ENCODE assay signal across 26 mouse cellular contexts in the genomic region with DNA sequence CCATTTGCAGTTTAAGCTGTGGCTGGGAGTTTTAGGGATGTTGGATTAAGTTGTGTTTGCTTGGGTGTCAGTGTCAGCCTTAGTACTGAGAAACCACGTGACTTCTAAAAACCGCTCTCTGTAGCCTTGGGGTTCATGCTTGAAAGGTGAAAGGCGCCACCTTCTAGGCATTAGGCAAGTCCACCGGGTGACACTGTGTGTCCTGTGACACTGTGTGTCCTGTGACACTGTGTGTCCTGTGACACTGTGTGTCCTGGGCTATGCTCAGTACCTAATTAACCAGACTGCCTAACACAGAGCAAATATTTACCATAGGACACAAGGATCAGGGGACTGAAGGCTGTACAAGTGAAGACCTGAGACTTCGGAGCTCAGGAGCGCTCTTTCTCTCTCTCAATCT. TPM values are rescaled to one million over a fixed set of nuclear protein-coding genes. Genes with fewer than 3 reads are reported as not detected.
DNase-seq lines count a peak whose midpoint lies in the region; ATAC-seq and TF ChIP-seq lines count a peak whose summit lies in the region.
"Had no signal": no experiment of that assay in that cellular context is flagged by ENCODE, and none has a peak within 500 bp of the region (broad histone marks: within the 10 kb centered on the region; RNA-seq: fewer than 3 reads in every experiment).

No protein-coding gene starts in this region.

- peaks cover 60% of the 10 kb centered on the region for H3K4me1 ChIP-seq in heart, embryonic 13.5 days
- peaks cover 43% of the 10 kb centered on the region for H3K4me1 ChIP-seq in heart, postnatal 0 days (ENCODE audit: control insufficient read depth, insufficient read depth)
- H3K4me1 ChIP-seq in lung, postnatal 0 days (ENCODE audit: insufficient read depth, low read depth, low read length) = peaks cover 12% of the 10 kb centered on the region; the same call in 1 of the 2 replicates

- H3K9ac ChIP-seq in heart, embryonic 13.5 days = peak overlapping the region; percentile 74
- H3K9ac ChIP-seq in heart, postnatal 0 days (replicated peaks; ENCODE audit: low read depth, low read length) = no peak overlapping the region
- no peak overlapping the region for H3K9ac ChIP-seq in lung, postnatal 0 days (replicated peaks; ENCODE audit: low read depth)
- H3K9ac ChIP-seq: embryonic facial prominence, embryonic 12.5 days; forebrain, embryonic 12.5 days; forebrain, postnatal 0 days; hindbrain, embryonic 15.5 days had no signal

- H3K36me3 ChIP-seq in heart, embryonic 13.5 days = peaks cover 8% of the 10 kb centered on the region
- no peaks in the 10 kb centered on the region for H3K36me3 ChIP-seq in heart, postnatal 0 days (replicated peaks; ENCODE audit: control insufficient read depth, insufficient read depth, low read length)
- H3K36me3 ChIP-seq in lung, postnatal 0 days (ENCODE audit: insufficient read depth, low read length) = no peaks in the 10 kb centered on the region
- H3K36me3 ChIP-seq: embryonic facial prominence, embryonic 12.5 days; forebrain, embryonic 12.5 days; hindbrain, embryonic 15.5 days had no signal

- no peak for TF ChIP-seq CTCF in heart, postnatal 0 days (IDR thresholded peaks at IDR 0.05; ENCODE audit: low read depth)
- TF ChIP-seq CTCF in lung, postnatal 0 days (IDR thresholded peaks at IDR 0.05) = no peak

- 0 out of 2 replicates have a peak, but pooled peaks cover 8% of the 10 kb centered on the region for H3K9me3 ChIP-seq in heart, embryonic 13.5 days
- no peaks in the 10 kb centered on the region for H3K9me3 ChIP-seq in heart, postnatal 0 days (replicated peaks; ENCODE audit: control insufficient read depth, low read length)
- no peaks in the 10 kb centered on the region for H3K9me3 ChIP-seq in lung, postnatal 0 days (ENCODE audit: low read length)
- H3K9me3 ChIP-seq: hindbrain, embryonic 15.5 days had no signal

- TF ChIP-seq EP300 in heart, postnatal 0 days (IDR thresholded peaks at IDR 0.05; ENCODE audit: low read depth) = no peak
- no peak for TF ChIP-seq EP300 in lung, postnatal 0 days (IDR thresholded peaks at IDR 0.05)

- no peak for DNase-seq in heart, adult 9 months (ENCODE audit: low spot score in 2 of 2)
- DNase-seq in heart, postnatal 0 days (ENCODE audit: low spot score) = peak; percentile 1
- DNase-seq in heart, adult 18-20 months = no peak
- no peak for DNase-seq in lung, postnatal 0 days (ENCODE audit: low spot score)
- DNase-seq in lung, postnatal 4 days = no peak
- no peak for DNase-seq in thymus, postnatal 0 days (ENCODE audit: low spot score)
- DNase-seq: adrenal gland, postnatal 14 days; cerebellum, adult 11-12 months; cerebellum, adult 9-10 months; cerebellum, postnatal 25 days; forebrain, postnatal 0 days; gastrocnemius, postnatal 14 days; heart, postnatal 36 days; kidney, adult 11 months had no signal

- peak overlapping the region; percentile 93 for H3K27ac ChIP-seq in heart, embryonic 13.5 days (replicated peaks)
- H3K27ac ChIP-seq in heart, postnatal 0 days (ENCODE audit: low read depth) = peak overlapping the region; percentile 91
- H3K27ac ChIP-seq in lung, postnatal 0 days (ENCODE audit: low read length) = 0 out of 2 replicates have a peak overlapping the region, but pooled peaks have one; percentile 54
- H3K27ac ChIP-seq: embryonic facial prominence, embryonic 12.5 days; forebrain, embryonic 12.5 days; hindbrain, embryonic 15.5 days had no signal

- 79% methylated on average over 6 of the region's 6 CpGs for WGBS in heart, embryonic 13.5 days
- 86% methylated on average over 6 of the region's 6 CpGs for WGBS in heart, postnatal 0 days
- WGBS in lung, postnatal 0 days = 72% methylated on average over 6 of the region's 6 CpGs

- no peak for ATAC-seq in heart, embryonic 13.5 days (ENCODE audit: extremely low read depth, insufficient number of reproducible peaks, low FRiP score, low TSS enrichment)
- no peak for ATAC-seq in heart, postnatal 0 days (ENCODE audit: insufficient read depth, low read depth)
- ATAC-seq in lung, postnatal 0 days = no peak
- ATAC-seq: activated CD4-positive, CD25-positive, alpha-beta regulatory T cell, adult 4 months; forebrain, postnatal 0 days; Patski had no signal

- H3K27me3 ChIP-seq in heart, embryonic 13.5 days (replicated peaks) = no peaks in the 10 kb centered on the region
- no peaks in the 10 kb centered on the region for H3K27me3 ChIP-seq in heart, postnatal 0 days (ENCODE audit: control insufficient read depth, insufficient read depth, low read length)
- no peaks in the 10 kb centered on the region for H3K27me3 ChIP-seq in lung, postnatal 0 days (replicated peaks; ENCODE audit: insufficient read depth, low read length)
- H3K27me3 ChIP-seq: CH12.LX; hindbrain, embryonic 15.5 days; Patski had no signal

- no peak overlapping the region for H3K4me3 ChIP-seq in heart, embryonic 13.5 days
- H3K4me3 ChIP-seq in heart, postnatal 0 days (ENCODE audit: low read depth, low read length) = no peak overlapping the region
- H3K4me3 ChIP-seq in lung, postnatal 0 days (ENCODE audit: low read depth, low read length) = no peak overlapping the region
- H3K4me3 ChIP-seq: embryonic facial prominence, embryonic 12.5 days; forebrain, embryonic 12.5 days; hindbrain, embryonic 15.5 days had no signal

- peak overlapping the region; percentile 74; the same call in 1 of the 2 replicates for H3K4me2 ChIP-seq in heart, embryonic 13.5 days
- H3K4me2 ChIP-seq in heart, postnatal 0 days (ENCODE audit: low read depth, low read length) = no peak overlapping the region
- H3K4me2 ChIP-seq in lung, postnatal 0 days (replicated peaks; ENCODE audit: low read depth, low read length) = no peak overlapping the region
- H3K4me2 ChIP-seq: forebrain, embryonic 12.5 days; hindbrain, embryonic 15.5 days had no signal

RNA-seq across cellular contexts. Expression of a gene that starts 33.3 kb away (rescaled TPM):
- 6.3 and 7.0 TPM in 2 replicates for polyA plus RNA-seq in heart, embryonic 13.5 days (2015; fragmentation: Nextera tagmentation; extraction: Ambion mirVana)
- total RNA-seq in heart, postnatal 0 days (2014; rRNA removed; ENCODE audit: low replicate concordance) = 4.5 and 4.8 TPM in 2 replicates
- 0.93 and 1.5 TPM in 2 replicates for polyA plus RNA-seq in heart, postnatal 0 days (2015; fragmentation: Nextera tagmentation; extraction: Ambion mirVana)
- 1 to 10 TPM in 1 of 2 experiments, under 1 TPM in 1; 0.37 to 1.1 TPM for total RNA-seq in heart, adult 18-20 months (2021)
- 0.35 and 0.44 TPM in 2 replicates for polyA plus RNA-seq in lung, postnatal 0 days (2015; fragmentation: Nextera tagmentation; extraction: Ambion mirVana)
- polyA plus RNA-seq in thymus, postnatal 0 days (2015; fragmentation: Nextera tagmentation; extraction: Ambion mirVana) = 4.2 and 5.8 TPM in 2 replicates

RNA-seq across cellular contexts. Expression of a gene that starts 38.8 kb away (rescaled TPM):
- polyA plus RNA-seq in heart, embryonic 13.5 days (2015; fragmentation: Nextera tagmentation; extraction: Ambion mirVana) = 136 and 142 TPM in 2 replicates
- total RNA-seq in heart, postnatal 0 days (2014; rRNA removed; ENCODE audit: low replicate concordance) = 284 and 346 TPM in 2 replicates
- 139 and 155 TPM in 2 replicates for polyA plus RNA-seq in heart, postnatal 0 days (2015; fragmentation: Nextera tagmentation; extraction: Ambion mirVana)
- total RNA-seq in heart, adult 18-20 months (2021) = 10 to 100 TPM; 75.6 to 79.8 TPM
- polyA plus RNA-seq in lung, postnatal 0 days (2015; fragmentation: Nextera tagmentation; extraction: Ambion mirVana) = 0.38 and 1.2 TPM in 2 replicates
- not detected in 2 replicates for polyA plus RNA-seq in thymus, postnatal 0 days (2015; fragmentation: Nextera tagmentation; extraction: Ambion mirVana)
- total RNA-seq: adrenal gland, adult 18-20 months; adrenal gland, postnatal 14 days; CH12.LX; gastrocnemius, adult 18-20 months; gastrocnemius, postnatal 14 days had no signal
- polyA plus RNA-seq: activated CD4-positive, CD25-positive, alpha-beta regulatory T cell, adult 4 months; cortical plate, adult 2 months; forebrain, embryonic 12.5 days; forebrain, postnatal 0 days; gonadal fat pad, adult 2 months; hindbrain, embryonic 11.5 days; Patski had no signal

RNA-seq across cellular contexts. Expression of a gene that starts 49.3 kb away (rescaled TPM):
- polyA plus RNA-seq in heart, embryonic 13.5 days (2015; fragmentation: Nextera tagmentation; extraction: Ambion mirVana) = 8.4 and 9.2 TPM in 2 replicates
- total RNA-seq in heart, postnatal 0 days (2014; rRNA removed; ENCODE audit: low replicate concordance) = 13.7 and 16.3 TPM in 2 replicates
- polyA plus RNA-seq in heart, postnatal 0 days (2015; fragmentation: Nextera tagmentation; extraction: Ambion mirVana) = 6.3 and 7.2 TPM in 2 replicates
- 10 to 100 TPM; 15.3 to 16.5 TPM for total RNA-seq in heart, adult 18-20 months (2021)
- 15.2 and 16.2 TPM in 2 replicates for polyA plus RNA-seq in lung, postnatal 0 days (2015; fragmentation: Nextera tagmentation; extraction: Ambion mirVana)
- 8.5 and 9.3 TPM in 2 replicates for polyA plus RNA-seq in thymus, postnatal 0 days (2015; fragmentation: Nextera tagmentation; extraction: Ambion mirVana)

RNA-seq across cellular contexts. Expression of a gene that starts 55.8 kb away (rescaled TPM):
- 152 and 169 TPM in 2 replicates for polyA plus RNA-seq in heart, embryonic 13.5 days (2015; fragmentation: Nextera tagmentation; extraction: Ambion mirVana)
- 80.2 and 107 TPM in 2 replicates for total RNA-seq in heart, postnatal 0 days (2014; rRNA removed; ENCODE audit: low replicate concordance)
- 180 and 193 TPM in 2 replicates for polyA plus RNA-seq in heart, postnatal 0 days (2015; fragmentation: Nextera tagmentation; extraction: Ambion mirVana)
- 100 to 1,000 TPM in 1 of 2 experiments, 10 to 100 TPM in 1; 93.2 to 100 TPM for total RNA-seq in heart, adult 18-20 months (2021)
- 179 and 180 TPM in 2 replicates for polyA plus RNA-seq in lung, postnatal 0 days (2015; fragmentation: Nextera tagmentation; extraction: Ambion mirVana)
- 237 and 241 TPM in 2 replicates for polyA plus RNA-seq in thymus, postnatal 0 days (2015; fragmentation: Nextera tagmentation; extraction: Ambion mirVana)

RNA-seq across cellular contexts. Expression of a gene that starts 57.5 kb away (rescaled TPM):
- 1.3 and 2.0 TPM in 2 replicates for polyA plus RNA-seq in heart, embryonic 13.5 days (2015; fragmentation: Nextera tagmentation; extraction: Ambion mirVana)
- total RNA-seq in heart, postnatal 0 days (2014; rRNA removed; ENCODE audit: low replicate concordance) = 4.3 and 6.6 TPM in 2 replicates
- 0.41 and 0.45 TPM in 2 replicates for polyA plus RNA-seq in heart, postnatal 0 days (2015; fragmentation: Nextera tagmentation; extraction: Ambion mirVana)
- 1 to 10 TPM; 3.6 to 5.5 TPM for total RNA-seq in heart, adult 18-20 months (2021)
- polyA plus RNA-seq in lung, postnatal 0 days (2015; fragmentation: Nextera tagmentation; extraction: Ambion mirVana) = 1.0 and 1.4 TPM in 2 replicates
- 0.21 TPM in 2 replicates for polyA plus RNA-seq in thymus, postnatal 0 days (2015; fragmentation: Nextera tagmentation; extraction: Ambion mirVana)
- polyA plus RNA-seq: activated CD4-positive, CD25-positive, alpha-beta regulatory T cell, adult 4 months had no signal

Comparison
In these comparisons a context has a peak if more than half of its experiments do, and no peak if none do; other contexts are left out.
1. RNA of a gene that starts 38.8 kb away (polyA plus RNA-seq): 139 to 155 TPM in heart, postnatal 0 days and 136 to 142 TPM in heart, embryonic 13.5 days; 0.38 to 1.2 TPM in lung, postnatal 0 days and not detected in thymus, postnatal 0 days; every median in the first group is over 10 times any median in the second.
2. Peak in every context shown above with its lines, with median percentiles within 50 percentile points of each other: H3K27ac ChIP-seq.